Mouse (Mus musculus) kidney, embryonic 15.5 days (tissue): ENCODE data around the gene Slc25a11. TPM values are rescaled to one million over a fixed set of nuclear protein-coding genes. Genes with fewer than 3 reads are reported as not detected.

Experiments used
- ATAC-seq: fragments of 200-750 bp; cut with Nextera tagmentation; replicated peaks from 2 replicates; pipeline ENCODE4 v1.8.0; 2017; ENCODE audit warnings: moderate TSS enrichment; ENCODE audit not compliant: low FRiP score
- H3K27ac ChIP-seq: fragments of 300-500 bp; sonication (generic); 2 replicates; pipeline ENCODE4 v1.5.1; 2015; ENCODE audit warnings: mild to moderate bottlenecking, inconsistent platforms
- H3K27me3 ChIP-seq: fragments of 300-500 bp; sonication (generic); 2 replicates; pipeline ENCODE4 v1.6.1; 2015; ENCODE audit warnings: inconsistent platforms
- H3K36me3 ChIP-seq: fragments of 300-500 bp; sonication (generic); 2 replicates; pipeline ENCODE4 v1.6.1; 2015; ENCODE audit warnings: inconsistent platforms
- H3K4me1 ChIP-seq: fragments of 300-500 bp; sonication (generic); 2 replicates; pipeline ENCODE4 v1.6.1; 2015; ENCODE audit warnings: inconsistent platforms
- H3K4me2 ChIP-seq: fragments of 300-500 bp; sonication (generic); 2 replicates; pipeline ENCODE4 v1.6.1; 2015; ENCODE audit warnings: moderate library complexity, mild to moderate bottlenecking, inconsistent platforms
- H3K4me3 ChIP-seq: fragments of 300-500 bp; sonication (generic); replicated peaks from 2 replicates; pipeline ENCODE4 v1.5.1; 2015; ENCODE audit warnings: mild to moderate bottlenecking, inconsistent platforms
- H3K9ac ChIP-seq: fragments of 300-500 bp; sonication (generic); 2 replicates; pipeline ENCODE4 v1.6.1; 2015; ENCODE audit warnings: mild to moderate bottlenecking, inconsistent platforms
- H3K9me3 ChIP-seq: fragments of 300-500 bp; sonication (generic); replicated peaks from 2 replicates; pipeline ENCODE4 v1.6.1; 2016; ENCODE audit warnings: inconsistent platforms
- WGBS: fragments of 180-500 bp; shearing (Covaris S2); methylation state at CpG from one replicate; pipeline ENCODE4 v1.1.7; 2015; ENCODE audit warnings: mixed read lengths; 5-methylcytosine and 5-hydroxymethylcytosine counted together
- polyA plus RNA-seq: library from polyadenylated mRNA; unstranded; fragments of >200 nt; fragmentation: Nextera tagmentation; extraction: Ambion mirVana; gene quantifications from 2 replicates; pipeline ENCODE4 v1.2.1, GENCODE M21; 2015

Slc25a11 gene
- polyA plus RNA-seq, 1 experiment from 2014 or later = 186 TPM

- Histone ChIP-seq H3K4me3 (no peak overlapping the region), H3K27ac (no peak overlapping the region), H3K4me1 (0 out of 2 replicates have a peak, but pooled peaks cover 4% of the 10 kb centered on the region), H3K9ac (no peak overlapping the region), H3K36me3 (no peaks in the 10 kb centered on the region), H3K9me3 (no peaks in the 10 kb centered on the region), H3K27me3 (no peaks in the 10 kb centered on the region), H3K4me2 (no peak overlapping the region)
- no peak for ATAC-seq
- WGBS = 62% methylated on average over 4 of the region's 4 CpGs
Observed at GRCm38 (mm10) chr11:70626877-70627276, 20.4 kb downstream of the Slc25a11 start.

- no peak overlapping the region for H3K27ac ChIP-seq
- no peak for ATAC-seq
- no peaks in the 10 kb centered on the region for H3K27me3 ChIP-seq
- H3K4me3 ChIP-seq = no peak overlapping the region
- 0 out of 2 replicates have a peak, but pooled peaks cover 6% of the 10 kb centered on the region for H3K4me1 ChIP-seq
- no peak overlapping the region for H3K9ac ChIP-seq
- H3K4me2 ChIP-seq = no peak overlapping the region
- H3K36me3 ChIP-seq = no peaks in the 10 kb centered on the region
- WGBS = 53% methylated on average over 4 of the region's 4 CpGs
- no peaks in the 10 kb centered on the region for H3K9me3 ChIP-seq
Observed at GRCm38 (mm10) chr11:70625473-70625872, 21.8 kb downstream of the Slc25a11 start.

GRCm38 (mm10) chr11:70623053-70623742 is 24.1 kb downstream of the Slc25a11 start:
- Histone ChIP-seq H3K36me3 (no peaks in the 10 kb centered on the region), H3K4me2 (no peak overlapping the region), H3K9ac (no peak overlapping the region), H3K27me3 (no peaks in the 10 kb centered on the region), H3K4me1 (0 out of 2 replicates have a peak, but pooled peaks cover 6% of the 10 kb centered on the region), H3K4me3 (no peak overlapping the region), H3K9me3 (no peaks in the 10 kb centered on the region), H3K27ac (no peak overlapping the region)
- 81% methylated on average over 10 of the region's 10 CpGs for WGBS
- no peak for ATAC-seq

GRCm38 (mm10) chr11:70621972-70622814 is 25.1 kb downstream of the Slc25a11 start:
- H3K4me3 ChIP-seq = no peak overlapping the region
- 0 out of 2 replicates have a peak, but pooled peaks cover 6% of the 10 kb centered on the region for H3K4me1 ChIP-seq
- no peak overlapping the region for H3K4me2 ChIP-seq
- 35% methylated on average over 7 of the region's 7 CpGs for WGBS
- no peak overlapping the region for H3K9ac ChIP-seq
- no peaks in the 10 kb centered on the region for H3K27me3 ChIP-seq
- H3K27ac ChIP-seq = no peak overlapping the region
- H3K9me3 ChIP-seq = no peaks in the 10 kb centered on the region
- no peak for ATAC-seq
- no peaks in the 10 kb centered on the region for H3K36me3 ChIP-seq

- H3K4me1 ChIP-seq = peaks cover 26% of the 10 kb centered on the region
- WGBS = 45% methylated on average over 1 of the region's 1 CpGs
- H3K27ac ChIP-seq = no peak within 1 kb of the TSS
- H3K36me3 ChIP-seq = no peaks in the 10 kb centered on the region
- ATAC-seq = no peak
- H3K9me3 ChIP-seq = no peaks in the 10 kb centered on the region
- no peak within 1 kb of the TSS for H3K9ac ChIP-seq
- H3K4me3 ChIP-seq = no peak within 1 kb of the TSS
- no peak within 1 kb of the TSS for H3K4me2 ChIP-seq
- H3K27me3 ChIP-seq = no peaks in the 10 kb centered on the region
Observed at GRCm38 (mm10) chr11:70619101-70619500, 28.2 kb downstream of the Slc25a11 start, which contains the start of gene Chrne. Gene Chrne (minus strand): TSS chr11:70619216.

GRCm38 (mm10) chr11:70615516-70616093 is 31.7 kb downstream of the Slc25a11 start, which contains the start of gene 4930544D05Rik:
Gene 4930544D05Rik (plus strand): TSS chr11:70615848.
- ATAC-seq = 0 out of 2 replicates have a peak, but pooled peaks have one; percentile 1
- Histone ChIP-seq H3K9ac (peak within 1 kb of the TSS; percentile 48), H3K4me3 (peak within 1 kb of the TSS; percentile 44), H3K4me2 (peak within 1 kb of the TSS; percentile 75), H3K4me1 (peaks cover 20% of the 10 kb centered on the region), H3K36me3 (peaks cover 28% of the 10 kb centered on the region), H3K9me3 (no peaks in the 10 kb centered on the region), H3K27me3 (no peaks in the 10 kb centered on the region), H3K27ac (peak within 1 kb of the TSS; percentile 46)
- WGBS = 17% methylated on average over 21 of the region's 21 CpGs

GRCm38 (mm10) chr11:70615074-70615473 is 32.2 kb downstream of the Slc25a11 start:
- Histone ChIP-seq H3K9me3 (no peaks in the 10 kb centered on the region), H3K4me2 (peak overlapping the region; percentile 75), H3K4me3 (peak overlapping the region; percentile 44), H3K36me3 (peaks cover 33% of the 10 kb centered on the region), H3K27ac (peak overlapping the region; percentile 46), H3K9ac (peak overlapping the region; percentile 48), H3K4me1 (peaks cover 20% of the 10 kb centered on the region), H3K27me3 (no peaks in the 10 kb centered on the region)
- WGBS = under 1% methylated on average over 17 of the region's 17 CpGs
- ATAC-seq = peak; percentile 86

- no peak overlapping the region for H3K4me2 ChIP-seq
- H3K36me3 ChIP-seq = peaks cover 58% of the 10 kb centered on the region
- H3K4me1 ChIP-seq = peaks cover 35% of the 10 kb centered on the region
- no peak overlapping the region for H3K9ac ChIP-seq
- H3K4me3 ChIP-seq = no peak overlapping the region
- no peak overlapping the region for H3K27ac ChIP-seq
- H3K27me3 ChIP-seq = no peaks in the 10 kb centered on the region
- 79% methylated on average over 7 of the region's 7 CpGs for WGBS
- ATAC-seq = no peak
- H3K9me3 ChIP-seq = no peaks in the 10 kb centered on the region
Observed at GRCm38 (mm10) chr11:70612505-70612904, 34.8 kb downstream of the Slc25a11 start.

GRCm38 (mm10) chr11:70610752-70611151 is 36.5 kb downstream of the Slc25a11 start:
- 88% methylated on average over 4 of the region's 4 CpGs for WGBS
- no peaks in the 10 kb centered on the region for H3K27me3 ChIP-seq

GRCm38 (mm10) chr11:70608381-70609066 is 38.8 kb downstream of the Slc25a11 start:
- ATAC-seq = peak; percentile 63
- H3K36me3 ChIP-seq = peaks cover 98% of the 10 kb centered on the region
- H3K9ac ChIP-seq = no peak overlapping the region
- peaks cover 15% of the 10 kb centered on the region for H3K4me1 ChIP-seq
- no peaks in the 10 kb centered on the region for H3K27me3 ChIP-seq
- WGBS = 73% methylated on average over 26 of the region's 26 CpGs
- H3K4me2 ChIP-seq = no peak overlapping the region
- no peak overlapping the region for H3K4me3 ChIP-seq
- peak overlapping the region; percentile 37; the same call in 1 of the 2 replicates for H3K27ac ChIP-seq
- no peaks in the 10 kb centered on the region for H3K9me3 ChIP-seq

More at GRCm38 (mm10) chr11:70610752-70611151, 36.5 kb downstream of the Slc25a11 start:
- Histone ChIP-seq H3K27ac (no peak overlapping the region), H3K9ac (no peak overlapping the region), H3K36me3 (peaks cover 76% of the 10 kb centered on the region), H3K4me2 (no peak overlapping the region), H3K9me3 (no peaks in the 10 kb centered on the region), H3K4me3 (no peak overlapping the region), H3K4me1 (peaks cover 28% of the 10 kb centered on the region)
- ATAC-seq = no peak

GRCm38 (mm10) chr11:70607611-70608010 is 39.7 kb downstream of the Slc25a11 start:
- Histone ChIP-seq H3K9ac (no peak overlapping the region), H3K27me3 (no peaks in the 10 kb centered on the region), H3K4me3 (no peak overlapping the region), H3K9me3 (no peaks in the 10 kb centered on the region), H3K27ac (no peak overlapping the region), H3K36me3 (peaks cover 99% of the 10 kb centered on the region), H3K4me1 (peaks cover 15% of the 10 kb centered on the region), H3K4me2 (no peak overlapping the region)
- no peak for ATAC-seq
- 91% methylated on average over 9 of the region's 9 CpGs for WGBS
